Mouse (Mus musculus): ENCODE results near the gene Slx4ip. TPM values are rescaled to one million over a fixed set of nuclear protein-coding genes. Genes with fewer than 3 reads are reported as not detected.

Slx4ip gene
- total and polyA plus RNA-seq, 3 experiments, result 1.3 to 2.5 TPM; not detected in 1

- no peak overlapping the region for H3K4me3 ChIP-seq (ENCODE audit: control insufficient read depth in 1 of 2, insufficient read depth in 1 of 2, low read depth in 2 of 2, low read length in 2 of 2)
- H3K27ac ChIP-seq (ENCODE audit: control insufficient read depth, low read depth, low read length), result no peak overlapping the region
- no peaks in the 10 kb centered on the region for H3K9me3 ChIP-seq (replicated peaks; ENCODE audit: insufficient read depth, low read length)
- no peak overlapping the region for H3K9ac ChIP-seq (ENCODE audit: control insufficient read depth, low read depth, low read length, poor library complexity, severe bottlenecking)
- H3K36me3 ChIP-seq (ENCODE audit: control insufficient read depth in 1 of 2, insufficient read depth in 2 of 2, low read length in 2 of 2), result peaks cover 0 to 1% of the 10 kb centered on the region in 2 experiments; a peak in 3 of 4 replicates
- no peaks in the 10 kb centered on the region for H3K27me3 ChIP-seq (ENCODE audit: control insufficient read depth in 1 of 2, insufficient read depth in 2 of 2, low read length in 2 of 2)
- DNase-seq (ENCODE audit: low read depth, low spot score), result no peak
- no peaks in the 10 kb centered on the region for H3K79me2 ChIP-seq (ENCODE audit: control insufficient read depth, insufficient read depth, low read length, poor library complexity)
- H3K4me1 ChIP-seq (ENCODE audit: control insufficient read depth in 1 of 2, insufficient read depth in 2 of 2, low read length in 2 of 2), result 0 out of 4 replicates have a peak, but pooled peaks cover 0 to 2% of the 10 kb centered on the region in 2 experiments
- TF ChIP-seq CHD2 (IDR thresholded peaks at IDR 0.05; ENCODE audit: low read length) (no peak), EP300 (IDR thresholded peaks at IDR 0.05; ENCODE audit: low read depth in 1 of 2, low read length in 2 of 2) (no peak), GATA1 (IDR thresholded peaks at IDR 0.05; ENCODE audit: low read depth, low read length) (no peak), POLR2AphosphoS2 (IDR thresholded peaks at IDR 0.05; ENCODE audit: low read length) (no peak), MAZ (IDR thresholded peaks at IDR 0.05; ENCODE audit: low read depth, low read length) (no peak), RCOR1 (IDR thresholded peaks at IDR 0.05; ENCODE audit: low read depth, low read length) (no peak), NRF1 (IDR thresholded peaks at IDR 0.05; ENCODE audit: insufficient read depth, low read depth, low read length, poor library complexity, severe bottlenecking) (no peak), MEF2A (IDR thresholded peaks at IDR 0.05; ENCODE audit: extremely low read depth, insufficient replicate concordance, low read depth, low read length, poor library complexity, severe bottlenecking) (no peak), CTCF (IDR thresholded peaks at IDR 0.05 in 2 of 3, conservative IDR thresholded peaks at IDR 0.05 in 1 of 3; ENCODE audit: control insufficient read depth in 1 of 3, insufficient read depth in 1 of 3, low read depth in 2 of 3, low read length in 3 of 3, poor library complexity in 1 of 3, severe bottlenecking in 1 of 3) (peak in 1 of 3 experiments; percentile 29; a peak in 2 of 6 replicates), ZKSCAN1 (IDR thresholded peaks at IDR 0.05; ENCODE audit: low read depth, low read length) (no peak), ZC3H11A (IDR thresholded peaks at IDR 0.05; ENCODE audit: low read depth, low read length) (no peak), ELF1 (IDR thresholded peaks at IDR 0.05; ENCODE audit: low read depth, low read length) (no peak), E2F4 (IDR thresholded peaks at IDR 0.05; ENCODE audit: borderline replicate concordance, low read depth, low read length) (no peak), ZNF384 (IDR thresholded peaks at IDR 0.05; ENCODE audit: low read depth, low read length) (no peak), SMC3 (IDR thresholded peaks at IDR 0.05; ENCODE audit: low read depth, low read length) (peak; percentile 26), KAT2A (conservative IDR thresholded peaks at IDR 0.05; ENCODE audit: low read depth, low read length) (no peak), TBP (IDR thresholded peaks at IDR 0.05; ENCODE audit: low read depth, low read length) (no peak), SIN3A (IDR thresholded peaks at IDR 0.05; ENCODE audit: low read length) (no peak), RAD21 (IDR thresholded peaks at IDR 0.05; ENCODE audit: low read depth, low read length) (peak; percentile 39), UBTF (IDR thresholded peaks at IDR 0.05; ENCODE audit: borderline replicate concordance, insufficient read depth, low read depth, low read length) (no peak), MAFK (IDR thresholded peaks at IDR 0.05; ENCODE audit: borderline replicate concordance, low read depth, low read length) (no peak), NELFE (IDR thresholded peaks at IDR 0.05; ENCODE audit: low read depth, low read length) (no peak)
These were observed 23.4 kb downstream of the Slx4ip start for GRCm38 (mm10) chr2:136914334-136914902.

Measured in MEL (cell line).